Mouse (Mus musculus) hindbrain, embryonic 11.5 days (tissue): ENCODE measurements around the gene Zfp710. TPM values are rescaled to one million over a fixed set of nuclear protein-coding genes. Genes with fewer than 3 reads are reported as not detected.
A peak's percentile ranks its signal among the peaks of the same experiment; 100 is the strongest.

ENCODE experiments used
- ATAC-seq: fragments of 200-750 bp; cut with Nextera tagmentation; 2 replicates; pipeline ENCODE4 v1.8.0; 2017; ENCODE audit warnings: mild to moderate bottlenecking, moderate TSS enrichment, moderate library complexity; ENCODE audit not compliant: low FRiP score
- DNase-seq: peaks from one replicate; pipeline ENCODE4 v3.0.0-alpha.2; 2015; ENCODE audit warnings: low spot score
- H3K27ac ChIP-seq: fragments of 300-500 bp; sonication (generic); 2 replicates; pipeline ENCODE4 v1.5.1; 2014; ENCODE audit warnings: mild to moderate bottlenecking, low read depth, low read length
- H3K27me3 ChIP-seq: fragments of 300-500 bp; sonication (generic); 2 replicates; pipeline ENCODE4 v1.6.1; 2014; ENCODE audit warnings: mild to moderate bottlenecking, low read length, moderate library complexity, mixed read lengths; ENCODE audit not compliant: control insufficient read depth, insufficient read depth
- H3K36me3 ChIP-seq: fragments of 300-500 bp; sonication (generic); 2 replicates; pipeline ENCODE4 v1.6.1; 2014; ENCODE audit warnings: mild to moderate bottlenecking, low read length, moderate library complexity, mixed read lengths; ENCODE audit not compliant: control insufficient read depth, insufficient read depth
- H3K4me1 ChIP-seq: fragments of 300-500 bp; sonication (generic); replicated peaks from 2 replicates; pipeline ENCODE4 v1.6.1; 2014; ENCODE audit warnings: low read length, mixed read lengths; ENCODE audit not compliant: control insufficient read depth, insufficient read depth
- H3K4me2 ChIP-seq: fragments of 300-500 bp; sonication (generic); replicated peaks from 2 replicates; pipeline ENCODE4 v1.6.1; 2014; ENCODE audit warnings: mild to moderate bottlenecking, low read depth, low read length
- H3K4me3 ChIP-seq: fragments of 300-500 bp; sonication (generic); 2 replicates; pipeline ENCODE4 v1.5.1; 2014; ENCODE audit warnings: low read depth, low read length
- H3K9ac ChIP-seq: fragments of 300-500 bp; sonication (generic); 2 replicates; pipeline ENCODE4 v1.6.1; 2014; ENCODE audit warnings: low read depth, low read length
- H3K9me3 ChIP-seq: fragments of 300-500 bp; sonication (generic); 2 replicates; pipeline ENCODE4 v1.6.1; 2016; ENCODE audit warnings: low read length; ENCODE audit not compliant: control insufficient read depth
- WGBS: fragments of 180-500 bp; shearing (Covaris S2); extraction: QIAGEN DNeasy Blood & Tissue Kit; methylation state at CpG from one replicate; pipeline ENCODE4 v1.1.7; 2014; 5-methylcytosine and 5-hydroxymethylcytosine counted together
- polyA plus RNA-seq: library from polyadenylated mRNA; unstranded; fragments of >200 nt; fragmentation: Nextera tagmentation; extraction: Ambion mirVana; gene quantifications from 2 replicates; pipeline ENCODE4 v1.2.1, GENCODE M21; 2014

Gene Zfp710
- polyA plus RNA-seq, 1 experiment from 2014 or later = 26.4 TPM

- no peaks in the 10 kb centered on the region for H3K27me3 ChIP-seq
- H3K9me3 ChIP-seq = no peaks in the 10 kb centered on the region
- no peak overlapping the region for H3K27ac ChIP-seq
- no peak overlapping the region for H3K9ac ChIP-seq
- no peak overlapping the region for H3K4me2 ChIP-seq
- H3K36me3 ChIP-seq = no peaks in the 10 kb centered on the region
- WGBS = 76% methylated on average over 10 of the region's 10 CpGs
- ATAC-seq (no peak), DNase-seq (no peak)
- peaks cover 10% of the 10 kb centered on the region for H3K4me1 ChIP-seq
- H3K4me3 ChIP-seq = no peak overlapping the region
Measured at GRCm38 (mm10) chr7:80031478-80031877, 6.9 kb downstream of the Zfp710 start.

GRCm38 (mm10) chr7:80032216-80033052 lies 7.8 kb downstream of the Zfp710 start:
- ATAC-seq (no peak), DNase-seq (no peak)
- 41% methylated on average over 9 of the region's 10 CpGs for WGBS
- H3K36me3 ChIP-seq = no peaks in the 10 kb centered on the region
- 0 out of 2 replicates have a peak overlapping the region, but pooled peaks have one; percentile 10 for H3K27ac ChIP-seq
- H3K4me1 ChIP-seq = peaks cover 10% of the 10 kb centered on the region
- H3K9me3 ChIP-seq = no peaks in the 10 kb centered on the region
- H3K27me3 ChIP-seq = no peaks in the 10 kb centered on the region
- H3K4me2 ChIP-seq = no peak overlapping the region
- no peak overlapping the region for H3K4me3 ChIP-seq
- H3K9ac ChIP-seq = no peak overlapping the region

GRCm38 (mm10) chr7:80033064-80033717 lies 8.6 kb downstream of the Zfp710 start:
- Histone ChIP-seq H3K4me3 (no peak overlapping the region), H3K9me3 (no peaks in the 10 kb centered on the region), H3K36me3 (no peaks in the 10 kb centered on the region), H3K27ac (no peak overlapping the region), H3K9ac (no peak overlapping the region), H3K4me2 (no peak overlapping the region), H3K27me3 (no peaks in the 10 kb centered on the region), H3K4me1 (peaks cover 9% of the 10 kb centered on the region)
- DNase-seq (no peak), ATAC-seq (no peak)
- 88% methylated on average over 9 of the region's 9 CpGs for WGBS

- Histone ChIP-seq H3K9me3 (no peaks in the 10 kb centered on the region), H3K4me3 (no peak overlapping the region), H3K27me3 (no peaks in the 10 kb centered on the region), H3K36me3 (no peaks in the 10 kb centered on the region), H3K4me1 (peaks cover 4% of the 10 kb centered on the region), H3K9ac (no peak overlapping the region), H3K4me2 (no peak overlapping the region), H3K27ac (no peak overlapping the region)
- 84% methylated on average over 9 of the region's 9 CpGs for WGBS
- DNase-seq (no peak), ATAC-seq (no peak)
Measured at GRCm38 (mm10) chr7:80033771-80034170, 9.2 kb downstream of the Zfp710 start.

- H3K9ac ChIP-seq = no peak overlapping the region
- 67% methylated on average over 6 of the region's 6 CpGs for WGBS
- H3K4me2 ChIP-seq = no peak overlapping the region
- no peaks in the 10 kb centered on the region for H3K36me3 ChIP-seq
- no peak for DNase-seq
- H3K9me3 ChIP-seq = no peaks in the 10 kb centered on the region
- H3K4me1 ChIP-seq = peaks cover 2% of the 10 kb centered on the region; the same call in 1 of the 2 replicates
- H3K27me3 ChIP-seq = no peaks in the 10 kb centered on the region
- H3K27ac ChIP-seq = no peak overlapping the region
- ATAC-seq = no peak
- no peak overlapping the region for H3K4me3 ChIP-seq
Measured at GRCm38 (mm10) chr7:80035086-80035485, 10.5 kb downstream of the Zfp710 start.

- ATAC-seq = no peak
- Histone ChIP-seq H3K4me2 (no peak overlapping the region), H3K36me3 (no peaks in the 10 kb centered on the region), H3K9ac (no peak overlapping the region), H3K4me1 (peaks cover 2% of the 10 kb centered on the region; the same call in 1 of the 2 replicates), H3K9me3 (no peaks in the 10 kb centered on the region), H3K27ac (no peak overlapping the region), H3K27me3 (no peaks in the 10 kb centered on the region), H3K4me3 (no peak overlapping the region)
- 67% methylated on average over 4 of the region's 4 CpGs for WGBS
- no peak for DNase-seq
Measured at GRCm38 (mm10) chr7:80035748-80036147, 11.1 kb downstream of the Zfp710 start.

- ATAC-seq = no peak
- Histone ChIP-seq H3K36me3 (no peaks in the 10 kb centered on the region), H3K27ac (no peak overlapping the region), H3K4me1 (peaks cover 5% of the 10 kb centered on the region; the same call in 1 of the 2 replicates), H3K9ac (no peak overlapping the region), H3K9me3 (no peaks in the 10 kb centered on the region), H3K4me2 (no peak overlapping the region), H3K27me3 (no peaks in the 10 kb centered on the region), H3K4me3 (no peak overlapping the region)
- WGBS = 92% methylated on average over 8 of the region's 8 CpGs
- no peak for DNase-seq
Measured at GRCm38 (mm10) chr7:80039699-80040098, 15.1 kb downstream of the Zfp710 start.

GRCm38 (mm10) chr7:80044170-80044569 lies 19.6 kb downstream of the Zfp710 start:
- 73% methylated on average over 7 of the region's 7 CpGs for WGBS
- ATAC-seq (no peak), DNase-seq (no peak)
- Histone ChIP-seq H3K4me1 (peaks cover 11% of the 10 kb centered on the region; the same call in 1 of the 2 replicates), H3K27ac (peak overlapping the region; percentile 68; the same call in 1 of the 2 replicates), H3K27me3 (no peaks in the 10 kb centered on the region), H3K9me3 (no peaks in the 10 kb centered on the region), H3K4me3 (no peak overlapping the region), H3K9ac (no peak overlapping the region), H3K4me2 (no peak overlapping the region), H3K36me3 (no peaks in the 10 kb centered on the region)
